Mouse (Mus musculus) cerebellum, adult 2 months (tissue): ENCODE data around the gene Tesk2. TPM values are rescaled to one million over a fixed set of nuclear protein-coding genes. Genes with fewer than 3 reads are reported as not detected.

Experiments used
- DNase-seq, 2 experiments: peaks; one replicate each; pipeline ENCODE4 v3.0.0; 2021
- H3K27ac ChIP-seq: fragments of 200-500 bp; 2 replicates; pipeline ENCODE4 v1.5.1; 2012; ENCODE audit warnings: low read length, control low read depth, inconsistent platforms; ENCODE audit not compliant: insufficient read depth
- H3K27me3 ChIP-seq: fragments of 200-500 bp; 2 replicates; pipeline ENCODE4 v1.6.1; 2012; ENCODE audit warnings: inconsistent platforms, mild to moderate bottlenecking, low read length, moderate library complexity; ENCODE audit not compliant: control insufficient read depth, insufficient read depth
- H3K4me1 ChIP-seq: fragments of 200-500 bp; 2 replicates; pipeline ENCODE4 v1.6.1; 2011; ENCODE audit warnings: low read length; ENCODE audit not compliant: control insufficient read depth, insufficient read depth
- H3K4me3 ChIP-seq: fragments of 200-500 bp; replicated peaks from 2 replicates; pipeline ENCODE3; 2011; ENCODE audit warnings: mild to moderate bottlenecking, low read depth, low read length, control low read depth; ENCODE audit not compliant: insufficient read depth
- CTCF ChIP-seq: fragments of 200-500 bp; IDR thresholded peaks from 2 replicates; pipeline ENCODE4 v1.5.1; 2011; ENCODE audit warnings: low read depth, mild to moderate bottlenecking, control low read depth, low read length, moderate library complexity, borderline replicate concordance; ENCODE audit not compliant: insufficient read depth
- POLR2A ChIP-seq: fragments of 200-500 bp; IDR thresholded peaks from 2 replicates; pipeline ENCODE4 v1.6.1; 2011; ENCODE audit warnings: low read length, control low read depth, borderline replicate concordance; ENCODE audit not compliant: insufficient read depth
- WGBS: fragments of 180-500 bp; shearing (Covaris S2); methylation state at CpG from one replicate; pipeline ENCODE4 v1.1.7; 2018; 5-methylcytosine and 5-hydroxymethylcytosine counted together
- polyA plus RNA-seq: library from polyadenylated mRNA; depleted of rRNA; stranded (reverse); fragments of >200 nt; gene quantifications from 2 replicates; pipeline ENCODE4 v1.2.3, GENCODE M21; 2012

Gene Tesk2
- polyA plus RNA-seq, 1 experiment: 10.0 TPM

DNA sequence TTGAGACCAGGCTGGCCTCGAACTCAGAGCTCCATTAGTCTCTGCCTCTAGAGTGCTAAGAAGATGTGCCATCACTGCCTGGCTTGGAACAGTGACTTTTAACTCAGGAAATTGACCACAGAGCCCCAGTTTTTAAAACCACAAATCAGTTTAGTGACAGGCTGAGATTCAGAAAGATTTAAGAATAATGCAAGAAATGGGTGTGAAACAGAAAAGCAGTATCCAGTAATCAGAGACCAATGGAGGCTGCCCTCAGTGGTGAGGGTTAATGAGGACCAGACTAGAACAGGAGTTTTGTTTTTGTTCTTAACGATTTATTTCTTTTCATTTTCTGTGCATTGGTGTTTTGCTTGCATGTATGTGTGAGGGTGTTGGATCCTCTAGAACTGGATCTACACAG lies 36.1 kb upstream of the Tesk2 start:
- TF ChIP-seq POLR2A (no peak), CTCF (no peak)
- Histone ChIP-seq H3K4me3 (peak overlapping the region; percentile 76), H3K27me3 (no peaks in the 10 kb centered on the region), H3K4me1 (0 out of 2 replicates have a peak, but pooled peaks cover 2% of the 10 kb centered on the region), H3K27ac (peak overlapping the region; percentile 91)
- DNase-seq: no peak
- WGBS: 77% methylated on average over 2 of the region's 2 CpGs

DNA sequence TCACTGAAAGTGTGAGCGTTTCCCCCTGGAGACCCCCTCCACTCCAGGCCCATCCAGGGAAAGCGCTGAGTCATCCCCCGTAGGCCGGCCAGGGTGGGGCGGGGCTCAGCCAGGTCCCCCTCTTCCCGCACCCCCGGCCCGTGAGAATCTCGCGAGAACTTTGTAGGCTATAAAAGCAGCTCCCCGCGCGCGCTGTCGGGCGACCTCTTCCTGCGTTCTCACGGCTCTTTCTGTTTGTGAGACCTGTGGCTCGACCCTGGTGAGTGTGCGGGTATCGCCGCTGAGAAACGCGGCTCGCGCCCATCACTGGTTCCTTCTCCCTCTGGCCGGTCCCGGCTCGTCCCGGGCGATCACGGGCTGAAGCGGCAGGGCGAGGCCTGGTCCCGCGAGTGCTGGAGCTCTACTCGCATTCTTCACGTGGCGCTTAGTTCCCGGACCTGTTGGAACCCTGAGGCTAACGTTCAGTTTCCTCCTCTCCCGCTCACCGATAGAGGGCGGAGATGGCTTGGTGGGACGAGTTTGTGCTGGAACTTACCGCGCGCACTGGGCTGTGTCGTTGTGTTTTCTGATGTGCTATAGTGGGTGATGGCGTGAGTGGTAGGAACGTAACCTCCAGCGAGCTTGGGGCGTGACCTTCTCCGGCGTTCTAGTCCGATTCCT lies 35.2 kb upstream of the Tesk2 start, which contains the start of gene Prdx1:
TSS of gene Prdx1 (plus strand) at position 143 of the 660 bp plus-strand sequence.
- no peaks in the 10 kb centered on the region for H3K27me3 ChIP-seq
- peak; percentile 93 for TF ChIP-seq POLR2A
- TF ChIP-seq CTCF: peak; percentile 78
- WGBS: under 1% methylated on average over 56 of the region's 56 CpGs

GRCm38 (mm10) chr4:116687041-116687440 lies 33.7 kb upstream of the Tesk2 start:
- Histone ChIP-seq H3K4me3 (peak overlapping the region; percentile 2), H3K4me1 (0 out of 2 replicates have a peak, but pooled peaks cover 2% of the 10 kb centered on the region), H3K27me3 (no peaks in the 10 kb centered on the region), H3K27ac (no peak overlapping the region)
- DNase-seq: no peak
- 33% methylated on average over 1 of the region's 1 CpGs for whole genome bisulfite sequencing
- TF ChIP-seq CTCF (no peak), POLR2A (no peak)

More for the DNA sequence above, 35.2 kb upstream of the Tesk2 start, which contains the start of gene Prdx1:
- 0 out of 2 replicates have a peak, but pooled peaks cover 2% of the 10 kb centered on the region for H3K4me1 ChIP-seq
- peak; percentile 88 to 90 for DNase-seq
- H3K4me3 ChIP-seq: peak within 1 kb of the TSS; percentile 76
- peak within 1 kb of the TSS; percentile 91 for H3K27ac ChIP-seq

GRCm38 (mm10) chr4:116689309-116689876 lies 31.4 kb upstream of the Tesk2 start:
- Histone ChIP-seq H3K4me1 (0 out of 2 replicates have a peak, but pooled peaks cover 2% of the 10 kb centered on the region), H3K27ac (no peak overlapping the region), H3K27me3 (no peaks in the 10 kb centered on the region), H3K4me3 (no peak overlapping the region)
- WGBS: 90% methylated on average over 4 of the region's 4 CpGs
- TF ChIP-seq CTCF (no peak), POLR2A (no peak)
- no peak for DNase-seq

DNA sequence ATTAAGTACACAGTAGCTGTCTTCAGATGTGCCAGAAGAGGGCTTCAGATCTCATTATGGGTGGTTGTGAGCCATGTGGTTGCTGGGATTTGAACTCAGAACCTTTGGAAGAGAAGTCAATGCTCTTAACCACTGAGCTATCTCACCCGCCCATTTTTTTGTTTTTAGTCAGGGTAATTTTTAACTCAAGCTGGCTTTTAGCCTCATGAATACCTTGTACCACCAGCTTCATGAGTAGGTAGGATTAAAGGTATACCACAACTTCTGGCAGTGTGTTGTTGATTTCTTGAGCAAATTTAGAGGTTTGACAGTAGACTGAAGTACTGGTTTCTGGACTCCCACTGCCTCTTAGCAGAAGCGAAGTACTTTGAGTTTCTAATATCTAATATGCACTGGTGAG lies 28.6 kb upstream of the Tesk2 start:
- TF ChIP-seq POLR2A: no peak
- TF ChIP-seq CTCF: no peak
- Histone ChIP-seq H3K27me3 (no peaks in the 10 kb centered on the region), H3K27ac (no peak overlapping the region), H3K4me1 (no peaks in the 10 kb centered on the region), H3K4me3 (no peak overlapping the region)
- 89% methylated on average over 2 of the region's 2 CpGs for WGBS
- DNase-seq: no peak

DNA sequence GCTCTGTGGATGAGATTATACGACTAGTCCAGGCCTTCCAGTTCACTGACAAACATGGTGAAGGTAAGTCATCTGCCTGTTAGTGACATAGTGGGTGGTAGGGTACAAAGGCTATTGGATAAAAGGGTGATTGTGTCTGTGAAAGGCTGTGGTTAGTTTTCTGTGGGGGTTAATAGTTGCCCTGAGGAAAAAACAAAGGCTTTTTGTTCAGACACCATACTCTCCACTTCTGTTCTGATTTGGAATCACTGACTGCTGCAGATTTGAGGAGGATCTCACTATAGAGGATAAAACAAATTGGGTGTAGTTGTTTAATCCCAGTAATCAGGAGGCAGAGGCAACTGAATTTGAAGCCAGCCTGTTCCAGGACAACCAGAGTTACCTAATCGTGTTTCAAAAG lies 27.0 kb upstream of the Tesk2 start:
- H3K27ac ChIP-seq: no peak overlapping the region
- no peaks in the 10 kb centered on the region for H3K27me3 ChIP-seq
- H3K4me3 ChIP-seq: no peak overlapping the region
- TF ChIP-seq CTCF (no peak), POLR2A (no peak)
- DNase-seq: no peak
- H3K4me1 ChIP-seq: no peaks in the 10 kb centered on the region
- WGBS: 83% methylated on average over 2 of the region's 2 CpGs

DNA sequence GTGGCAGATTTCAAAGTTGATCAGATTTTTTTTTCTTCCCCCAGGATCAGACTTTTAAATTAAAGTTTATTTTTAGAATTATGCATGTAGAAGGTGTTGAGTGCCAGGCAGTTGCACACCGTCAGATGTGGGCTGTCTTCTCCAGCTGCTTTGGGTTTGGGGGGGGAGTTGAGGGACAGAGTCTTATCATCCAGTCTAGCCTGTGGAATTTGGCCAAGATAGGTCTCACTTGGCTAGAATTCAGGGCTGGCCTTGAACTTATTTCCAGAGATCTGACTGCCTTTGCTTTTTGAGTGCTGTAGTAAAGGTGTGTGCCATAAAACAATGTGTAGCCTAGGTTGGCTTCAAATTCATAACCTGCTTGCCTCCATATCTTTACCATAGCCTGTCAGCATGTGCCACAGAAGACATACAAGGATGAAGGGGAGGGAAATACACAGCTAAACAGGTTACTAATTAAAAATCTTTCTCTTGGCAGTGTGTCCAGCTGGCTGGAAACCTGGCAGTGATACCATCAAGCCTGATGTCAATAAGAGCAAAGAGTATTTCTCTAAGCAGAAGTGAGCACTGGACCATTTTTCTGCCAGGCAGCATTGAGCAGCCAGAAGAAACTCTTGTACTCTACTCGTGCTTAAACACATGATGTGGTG lies 21.9 kb upstream of the Tesk2 start:
- Histone ChIP-seq H3K27me3 (no peaks in the 10 kb centered on the region), H3K4me1 (no peaks in the 10 kb centered on the region), H3K27ac (0 out of 2 replicates have a peak overlapping the region, but pooled peaks have one; percentile 53), H3K4me3 (no peak overlapping the region)
- WGBS: 32% methylated on average over 2 of the region's 2 CpGs
- TF ChIP-seq CTCF (no peak), POLR2A (no peak)
- DNase-seq: no peak
